Mouse (Mus musculus) liver, postnatal 0 days (tissue): Measurements from ENCODE around the gene Mta3.

ENCODE experiments used
- CTCF ChIP-seq: sonication (generic); IDR thresholded peaks from 2 replicates; pipeline ENCODE4 v1.5.1; 2016; ENCODE audit warnings: antibody characterized with exemption, low read depth
- EP300 ChIP-seq: IDR thresholded peaks from 2 replicates; pipeline ENCODE4 v1.6.1; 2016; ENCODE audit warnings: antibody characterized with exemption, low read depth, mild to moderate bottlenecking

- TF ChIP-seq CTCF: no peak
- TF ChIP-seq EP300: no peak
Observed at GRCm38 (mm10) chr17:83677370-83677769, 28.6 kb upstream of the Mta3 start.
